Mouse (Mus musculus) E14TG2a.4 (cell line): ENCODE results near the gene Fbf1.
"Not testable (repeated sequence)": the region's sequence is repeated elsewhere in the genome, so short reads cannot be mapped to it uniquely, and the experiment has no call there.

Experiments
- H3K27me3 ChIP-seq: 2 replicates; pipeline ENCODE4 v1.6.1; 2014; ENCODE audit warnings: low read length, control low read depth; ENCODE audit not compliant: insufficient read depth
- H3K36me3 ChIP-seq: 2 replicates; pipeline ENCODE4 v1.6.1; 2014; ENCODE audit warnings: low read length, control low read depth; ENCODE audit not compliant: insufficient read depth
- H3K4me1 ChIP-seq: replicated peaks from 2 replicates; pipeline ENCODE4 v1.6.1; 2014; ENCODE audit warnings: low read depth, low read length, control low read depth
- H3K4me3 ChIP-seq: replicated peaks from 2 replicates; pipeline ENCODE4 v1.5.1; 2014; ENCODE audit warnings: mild to moderate bottlenecking, low read length
- H3K9me3 ChIP-seq: 2 replicates; pipeline ENCODE4 v1.6.1; 2014; ENCODE audit warnings: low read length, control low read depth
- CTCF ChIP-seq: conservative IDR thresholded peaks from 2 replicates; pipeline ENCODE4 v1.5.1; 2014; ENCODE audit warnings: low read length
- NANOG ChIP-seq: IDR thresholded peaks from 2 replicates; pipeline ENCODE4 v1.6.1; 2014; ENCODE audit warnings: borderline replicate concordance, low read length, mixed read lengths
- POU5F1 ChIP-seq: IDR thresholded peaks from 2 replicates; pipeline ENCODE4 v1.6.1; 2014; ENCODE audit warnings: low read length, borderline replicate concordance

Fbf1 gene

DNA sequence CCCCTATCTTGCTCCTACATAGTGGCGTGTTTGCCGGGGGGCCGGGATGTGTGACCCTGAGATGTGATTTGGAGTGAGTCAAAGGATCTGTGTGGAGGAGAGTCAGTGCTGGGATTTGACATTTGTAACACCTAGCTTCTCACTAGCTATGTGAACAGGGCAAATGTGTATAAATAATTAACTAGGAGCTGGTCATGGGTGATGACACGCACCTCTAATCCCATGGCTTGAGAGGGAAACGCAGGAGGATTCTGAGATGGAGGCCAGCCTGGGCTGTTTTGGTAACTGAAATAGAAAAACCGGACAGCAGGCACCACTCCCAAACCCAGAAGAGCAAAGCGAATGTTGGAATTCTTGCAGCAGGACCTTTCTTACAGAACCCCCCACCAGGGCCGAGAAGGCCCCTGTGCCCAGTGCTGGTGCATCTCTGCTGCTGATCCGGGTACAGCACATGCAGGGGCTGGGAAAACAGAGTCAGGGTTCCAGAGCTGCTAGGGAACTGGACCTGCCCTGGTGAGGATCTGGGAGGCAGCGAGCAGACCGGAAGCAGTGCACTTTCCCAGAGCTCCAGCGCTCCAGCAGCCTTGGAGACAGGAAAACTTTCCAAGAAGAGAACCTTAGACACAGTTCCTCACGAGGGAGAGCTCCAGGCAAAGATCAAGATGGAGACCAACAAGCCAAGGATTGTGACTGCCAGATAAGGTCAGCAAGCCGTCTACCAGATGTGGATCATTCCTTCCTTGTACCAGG is 69.1 kb downstream of the Fbf1 start:
- no peaks in the 10 kb centered on the region for H3K27me3 ChIP-seq
- peaks cover 52% of the 10 kb centered on the region for H3K4me1 ChIP-seq
- no peak overlapping the region for H3K4me3 ChIP-seq
- no peaks in the 10 kb centered on the region for H3K36me3 ChIP-seq
- no peaks in the 10 kb centered on the region for H3K9me3 ChIP-seq
- no peak for TF ChIP-seq NANOG
- no peak for TF ChIP-seq POU5F1
- no peak for TF ChIP-seq CTCF

DNA sequence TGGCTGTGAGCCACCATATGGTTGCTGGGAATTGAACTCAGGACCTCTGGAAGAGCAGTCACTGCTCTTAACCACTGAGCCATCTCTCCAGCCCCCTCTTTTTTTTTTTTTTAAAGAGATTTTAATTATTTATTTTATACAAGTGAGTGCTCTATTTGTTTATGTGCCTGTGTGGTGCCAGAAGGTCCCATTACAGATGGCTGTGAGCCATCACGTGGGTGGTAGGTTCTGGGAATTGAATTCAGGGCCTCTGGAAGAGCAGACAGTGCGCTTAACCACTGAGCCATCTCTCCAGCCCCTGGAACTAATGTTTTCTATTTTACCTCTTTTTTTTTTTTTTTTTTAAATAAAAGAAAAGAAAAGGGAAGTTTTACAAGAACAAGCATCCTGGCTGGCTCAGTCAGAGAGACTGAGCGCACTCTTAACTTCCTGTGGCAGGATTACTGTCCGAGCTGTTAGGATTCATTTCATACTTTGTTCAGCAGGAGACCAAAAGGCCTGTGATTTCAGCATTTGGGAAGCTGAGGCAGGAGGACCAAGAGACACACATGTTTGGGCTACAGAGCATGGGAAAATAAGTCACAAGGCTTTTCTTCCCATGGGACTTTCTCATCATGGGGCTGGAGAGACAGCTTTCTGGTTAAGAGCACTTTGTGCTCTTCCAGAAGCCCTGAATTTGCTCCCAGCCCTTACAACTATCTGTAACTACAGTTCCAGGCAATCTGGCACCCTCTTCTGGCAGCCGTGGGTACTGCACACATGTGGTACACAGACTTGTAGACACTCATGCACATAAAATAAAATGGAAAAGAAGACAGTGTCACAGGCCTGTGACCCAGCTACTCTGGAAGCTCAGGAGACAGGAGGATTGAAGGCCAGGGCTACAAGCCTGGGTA is 71.5 kb downstream of the Fbf1 start:
- Histone ChIP-seq H3K36me3 (no peaks in the 10 kb centered on the region), H3K9me3 (no peaks in the 10 kb centered on the region), H3K27me3 (no peaks in the 10 kb centered on the region), H3K4me3 (0 out of 2 replicates have a peak overlapping the region, but pooled peaks have one; percentile 10), H3K4me1 (peaks cover 41% of the 10 kb centered on the region)
- TF ChIP-seq CTCF (peak; percentile 95), NANOG (no peak), POU5F1 (no peak)

DNA sequence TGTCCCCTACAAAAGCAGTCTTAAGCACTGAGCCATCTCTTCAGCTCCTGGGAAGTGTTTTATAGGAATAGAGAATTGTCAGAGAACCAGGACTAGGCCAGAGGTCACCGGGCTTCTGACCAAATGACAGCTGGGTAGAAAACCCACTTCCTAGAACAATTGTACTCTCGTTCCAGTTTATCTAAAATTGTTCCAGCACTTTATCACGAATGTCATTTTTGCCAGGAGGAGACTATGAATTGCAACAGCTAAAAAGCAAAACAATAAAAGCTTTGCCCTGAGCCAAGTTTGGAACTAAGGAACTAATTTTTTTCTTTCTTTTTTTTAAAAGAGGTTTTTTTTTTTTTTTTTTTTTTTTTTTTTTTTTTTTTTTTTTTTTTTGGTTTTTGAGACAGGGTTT is 72.4 kb downstream of the Fbf1 start:
- H3K36me3 ChIP-seq: no peaks in the 10 kb centered on the region
- peaks cover 33% of the 10 kb centered on the region for H3K4me1 ChIP-seq
- H3K9me3 ChIP-seq: no peaks in the 10 kb centered on the region
- H3K27me3 ChIP-seq: no peaks in the 10 kb centered on the region
- no peak overlapping the region for H3K4me3 ChIP-seq
- TF ChIP-seq POU5F1 (no peak), CTCF (no peak), NANOG (no peak)

DNA sequence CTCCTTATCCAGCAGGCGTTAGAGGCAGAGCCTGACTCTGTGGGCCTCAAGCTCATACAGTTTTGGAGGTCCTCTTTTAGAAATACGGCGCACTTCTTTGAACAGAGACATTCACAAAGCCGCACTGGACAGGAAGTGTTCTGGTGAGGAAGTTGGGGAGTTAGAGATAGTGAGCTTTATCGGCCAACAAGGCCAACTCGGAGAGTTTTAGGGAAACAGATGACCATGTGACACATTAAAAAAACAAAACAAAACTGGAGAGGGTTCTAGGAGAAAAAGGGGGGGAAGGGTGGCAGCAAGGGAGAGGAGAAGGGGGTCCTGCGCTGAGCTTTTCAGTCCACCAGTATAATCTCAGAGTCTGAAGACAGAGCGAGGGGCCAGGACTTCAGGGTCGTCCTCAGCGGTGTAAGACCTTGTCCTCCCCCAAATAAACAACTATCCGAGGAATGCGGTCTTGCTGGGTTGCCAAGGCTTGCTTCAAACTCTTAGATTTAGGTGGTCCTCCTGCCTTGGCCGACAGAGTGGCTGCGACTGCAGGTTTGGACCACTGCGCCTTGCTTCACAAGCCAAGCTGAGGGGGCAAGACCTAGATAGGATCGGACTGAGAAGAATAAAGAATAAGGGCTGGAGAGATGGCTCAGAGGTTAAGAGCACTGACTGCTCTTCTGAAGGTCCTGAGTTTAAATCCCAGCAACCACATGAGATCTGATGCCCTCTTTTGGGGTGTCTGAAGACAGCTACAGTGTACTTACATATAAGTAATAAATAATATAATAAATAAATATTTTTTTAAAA is 74.0 kb downstream of the Fbf1 start:
- Histone ChIP-seq H3K4me3 (no peak overlapping the region), H3K36me3 (no peaks in the 10 kb centered on the region), H3K9me3 (no peaks in the 10 kb centered on the region), H3K27me3 (no peaks in the 10 kb centered on the region), H3K4me1 (peaks cover 17% of the 10 kb centered on the region)
- TF ChIP-seq POU5F1 (no peak), CTCF (no peak), NANOG (no peak)

DNA sequence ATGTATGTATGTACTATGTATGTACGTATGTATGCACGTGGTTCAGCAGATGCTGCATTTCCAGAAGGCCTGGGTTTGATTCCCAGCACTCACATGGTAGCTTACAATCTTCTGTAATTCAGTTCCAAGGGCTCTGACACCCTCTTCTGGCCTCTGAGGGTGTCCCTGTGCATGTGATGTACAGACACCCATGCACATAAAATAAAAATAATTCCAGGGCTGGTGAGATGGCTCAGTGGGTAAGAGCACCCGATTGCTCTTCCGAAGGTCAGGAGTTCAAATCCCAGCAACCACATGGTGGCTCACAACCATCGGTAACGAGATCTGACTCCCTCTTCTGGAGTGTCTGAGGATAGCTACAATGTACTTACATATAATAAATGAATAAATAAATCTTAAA is 75.0 kb downstream of the Fbf1 start:
- H3K27me3 ChIP-seq, H3K9me3 ChIP-seq, H3K4me3 ChIP-seq, H3K36me3 ChIP-seq: not testable (repeated sequence)
- peaks cover 20% of the 10 kb centered on the region for H3K4me1 ChIP-seq
